ENCODE assay signal across 17 mouse cellular contexts in genomic region chr1:64614801-64615345, GRCm38 (mm10). TPM values are rescaled to one million over a fixed set of nuclear protein-coding genes. Genes with fewer than 3 reads are reported as not detected.
A peak's percentile ranks its signal among the peaks of the same experiment; 100 is the strongest.
DNase-seq lines count a peak whose midpoint lies in the region; ATAC-seq and TF ChIP-seq lines count a peak whose summit lies in the region.
"Had no signal": no experiment of that assay in that cellular context is flagged by ENCODE, and none has a peak within 500 bp of the region (broad histone marks: within the 10 kb centered on the region; RNA-seq: fewer than 3 reads in every experiment).

No protein-coding gene starts in this region.

- WGBS in heart, embryonic 14.5 days, result 82% methylated on average over 10 of the region's 10 CpGs
- 67% methylated on average over 10 of the region's 10 CpGs for WGBS in embryonic facial prominence, embryonic 15.5 days
- 84% methylated on average over 10 of the region's 10 CpGs for WGBS in small intestine, adult 2 months
- WGBS in forebrain, embryonic 14.5 days, result 80% methylated on average over 10 of the region's 10 CpGs

- TF ChIP-seq POLR2A in small intestine, adult 2 months (IDR thresholded peaks at IDR 0.05; ENCODE audit: low read depth, low read length), result no peak

- peak overlapping the region in 1 of 2 experiments; percentile 10; a peak in 1 of 4 replicates for H3K27ac ChIP-seq in heart, embryonic 14.5 days (replicated peaks in 1 of 2; ENCODE audit: control insufficient read depth in 1 of 2, insufficient read depth in 1 of 2, low read depth in 2 of 2, low read length in 2 of 2)
- H3K27ac ChIP-seq in embryonic facial prominence, embryonic 15.5 days (replicated peaks), result peak overlapping the region; percentile 99
- H3K27ac ChIP-seq in small intestine, adult 2 months (ENCODE audit: insufficient read depth, low read depth, low read length), result peak overlapping the region; percentile 53
- H3K27ac ChIP-seq in forebrain, embryonic 14.5 days (ENCODE audit: low read depth, low read length), result no peak overlapping the region
- H3K27ac ChIP-seq: hindbrain, postnatal 0 days; neural tube, embryonic 13.5 days; stomach, embryonic 15.5 days had no signal

- no peak overlapping the region for H3K4me3 ChIP-seq in heart, embryonic 14.5 days (ENCODE audit: control insufficient read depth in 1 of 2, insufficient read depth in 1 of 2, low read depth in 1 of 2, low read length in 2 of 2)
- peak overlapping the region; percentile 12 for H3K4me3 ChIP-seq in megakaryocyte, embryonic 14.5 days (replicated peaks)
- H3K4me3 ChIP-seq in embryonic facial prominence, embryonic 15.5 days (replicated peaks), result no peak overlapping the region
- peak overlapping the region; percentile 8; the same call in 1 of the 2 replicates for H3K4me3 ChIP-seq in small intestine, adult 2 months (ENCODE audit: low read depth, low read length)
- no peak overlapping the region for H3K4me3 ChIP-seq in forebrain, embryonic 14.5 days (ENCODE audit: low read depth, low read length)
- H3K4me3 ChIP-seq: erythroblast, embryonic 14.5 days; heart, embryonic 12.5 days; neural tube, embryonic 13.5 days; stomach, embryonic 15.5 days had no signal

- ATAC-seq in heart, embryonic 14.5 days (ENCODE audit: insufficient number of reproducible peaks, insufficient read depth, low FRiP score, low read depth), result no peak
- no peak for ATAC-seq in megakaryocyte, adult 5-6 weeks (ENCODE audit: poor library complexity, severe bottlenecking)
- ATAC-seq in embryonic facial prominence, embryonic 15.5 days (ENCODE audit: insufficient number of reproducible peaks, low FRiP score, low TSS enrichment, low read depth), result no peak
- ATAC-seq in forebrain, embryonic 14.5 days, result no peak
- ATAC-seq: forebrain, embryonic 16.5 days; hindbrain, postnatal 0 days had no signal

- no peak for TF ChIP-seq CTCF in small intestine, adult 2 months (IDR thresholded peaks at IDR 0.05; ENCODE audit: extremely low read depth, insufficient read length, insufficient replicate concordance, low read depth, low read length)

- H3K4me2 ChIP-seq in heart, embryonic 14.5 days (ENCODE audit: low read length), result peak overlapping the region; percentile 88; the same call in 1 of the 2 replicates
- peak overlapping the region; percentile 74; the same call in 1 of the 2 replicates for H3K4me2 ChIP-seq in embryonic facial prominence, embryonic 15.5 days (replicated peaks)
- H3K4me2 ChIP-seq in forebrain, embryonic 14.5 days (ENCODE audit: low read length), result no peak overlapping the region
- H3K4me2 ChIP-seq: neural tube, embryonic 13.5 days; stomach, embryonic 15.5 days had no signal

- no peaks in the 10 kb centered on the region for H3K27me3 ChIP-seq in heart, embryonic 14.5 days (ENCODE audit: control insufficient read depth, insufficient read depth, low read length)
- no peaks in the 10 kb centered on the region for H3K27me3 ChIP-seq in megakaryocyte, embryonic 14.5 days (replicated peaks)
- H3K27me3 ChIP-seq in embryonic facial prominence, embryonic 15.5 days, result no peaks in the 10 kb centered on the region
- no peaks in the 10 kb centered on the region for H3K27me3 ChIP-seq in small intestine, adult 2 months (ENCODE audit: control insufficient read depth, insufficient read depth, low read length)
- H3K27me3 ChIP-seq in forebrain, embryonic 14.5 days (replicated peaks; ENCODE audit: control insufficient read depth, insufficient read depth, low read length), result no peaks in the 10 kb centered on the region
- H3K27me3 ChIP-seq: heart, embryonic 12.5 days; neural tube, embryonic 13.5 days; stomach, embryonic 15.5 days had no signal

- no peak overlapping the region for H3K9ac ChIP-seq in heart, embryonic 14.5 days (ENCODE audit: low read length)
- no peak overlapping the region for H3K9ac ChIP-seq in embryonic facial prominence, embryonic 15.5 days
- no peak overlapping the region for H3K9ac ChIP-seq in forebrain, embryonic 14.5 days (ENCODE audit: low read length)
- H3K9ac ChIP-seq: heart, embryonic 12.5 days; neural tube, embryonic 13.5 days; stomach, embryonic 15.5 days had no signal

- peaks cover 26% of the 10 kb centered on the region for H3K36me3 ChIP-seq in heart, embryonic 14.5 days (ENCODE audit: control insufficient read depth, insufficient read depth, low read length)
- peaks cover 45% of the 10 kb centered on the region for H3K36me3 ChIP-seq in megakaryocyte, embryonic 14.5 days (replicated peaks; ENCODE audit: low read length)
- H3K36me3 ChIP-seq in embryonic facial prominence, embryonic 15.5 days, result 0 out of 2 replicates have a peak, but pooled peaks cover 8% of the 10 kb centered on the region
- H3K36me3 ChIP-seq in small intestine, adult 2 months (ENCODE audit: control insufficient read depth, insufficient read depth, low read length), result no peaks in the 10 kb centered on the region
- peaks cover 17% of the 10 kb centered on the region for H3K36me3 ChIP-seq in forebrain, embryonic 14.5 days (ENCODE audit: control insufficient read depth, insufficient read depth, low read length)
- H3K36me3 ChIP-seq: stomach, embryonic 15.5 days had no signal

- no peaks in the 10 kb centered on the region for H3K9me3 ChIP-seq in heart, embryonic 14.5 days (ENCODE audit: control insufficient read depth, low read length)
- H3K9me3 ChIP-seq in megakaryocyte, embryonic 14.5 days, result no peaks in the 10 kb centered on the region
- H3K9me3 ChIP-seq in embryonic facial prominence, embryonic 15.5 days (replicated peaks), result no peaks in the 10 kb centered on the region
- no peaks in the 10 kb centered on the region for H3K9me3 ChIP-seq in forebrain, embryonic 14.5 days (replicated peaks; ENCODE audit: control insufficient read depth, low read length)
- H3K9me3 ChIP-seq: heart, embryonic 12.5 days; neural tube, embryonic 13.5 days; stomach, embryonic 15.5 days had no signal

- DNase-seq in heart, adult 9 months (ENCODE audit: low spot score in 2 of 2), result no peak
- no peak for DNase-seq in forebrain, embryonic 14.5 days (ENCODE audit: low spot score)
- DNase-seq: cerebellum, adult 9-10 months; gastrocnemius, postnatal 10 days; kidney, adult 9 months; lung, postnatal 14 days had no signal

- peaks cover 5 to 11% of the 10 kb centered on the region in 2 experiments for H3K4me1 ChIP-seq in heart, embryonic 14.5 days (ENCODE audit: control insufficient read depth in 2 of 2, insufficient read depth in 2 of 2, low read length in 2 of 2)
- H3K4me1 ChIP-seq in megakaryocyte, embryonic 14.5 days, result peaks cover 44% of the 10 kb centered on the region
- H3K4me1 ChIP-seq in embryonic facial prominence, embryonic 15.5 days, result peaks cover 21% of the 10 kb centered on the region
- no peaks in the 10 kb centered on the region; the same call in 1 of the 2 replicates for H3K4me1 ChIP-seq in small intestine, adult 2 months (ENCODE audit: control insufficient read depth, insufficient read depth, insufficient read length, low read length)
- peaks cover 14% of the 10 kb centered on the region for H3K4me1 ChIP-seq in forebrain, embryonic 14.5 days (ENCODE audit: control insufficient read depth, insufficient read depth, low read length)

RNA-seq across cellular contexts. Expression of gene Mettl21a, which starts 2.2 kb away (rescaled TPM):
- 12.8 and 13.7 TPM in 2 replicates for polyA plus RNA-seq in heart, embryonic 14.5 days (2014; fragmentation: Nextera tagmentation; extraction: Ambion mirVana)
- 2.6 and 9.7 TPM in 2 replicates for polyA plus RNA-seq in megakaryocyte, embryonic 14.5 days (2012; ENCODE audit: insufficient read depth, low replicate concordance)
- 9.9 and 12.2 TPM in 2 replicates for total RNA-seq in megakaryocyte, adult 5-6 weeks (2015)
- 10.5 and 15.0 TPM in 2 replicates for total RNA-seq in megakaryocyte, adult 5-6 weeks (2017)
- 23.1 and 25.8 TPM in 2 replicates for polyA plus RNA-seq in embryonic facial prominence, embryonic 15.5 days (2015; fragmentation: Nextera tagmentation; extraction: Ambion mirVana)
- polyA plus RNA-seq in small intestine, adult 2 months (2012; rRNA removed), result 3.0 and 4.6 TPM in 2 replicates
- 23.7 and 25.8 TPM in 2 replicates for polyA plus RNA-seq in forebrain, embryonic 14.5 days (2014; fragmentation: Nextera tagmentation; extraction: Ambion mirVana)

Comparison
In these comparisons a context has a peak if more than half of its experiments do, and no peak if none do; other contexts are left out.
1. H3K4me3 ChIP-seq: peak in megakaryocyte, embryonic 14.5 days (single experiment) and small intestine, adult 2 months (single experiment); none in heart, embryonic 14.5 days (0 of 2), embryonic facial prominence, embryonic 15.5 days (single experiment) and forebrain, embryonic 14.5 days (single experiment).